Mouse (Mus musculus) adrenal gland, postnatal 4 days (tissue): ENCODE measurements around the gene Suclg2. TPM values are rescaled to one million over a fixed set of nuclear protein-coding genes. Genes with fewer than 3 reads are reported as not detected.
"Not testable (repeated sequence)": the region's sequence is repeated elsewhere in the genome, so short reads cannot be mapped to it uniquely, and the experiment has no call there.

ENCODE experiments used
- DNase-seq, 2 experiments: peaks; one replicate each; pipeline ENCODE4 v3.0.0; 2021 to 2022; ENCODE audit warnings: low spot score in 2 of 2, mixed read lengths in 2 of 2
- total RNA-seq, 2 experiments: library from RNA; stranded (reverse); gene quantifications; 2 replicates each; pipeline ENCODE4 v1.2.3; 2021

Suclg2 gene
- total RNA-seq, 2 experiments from 2014 or later, result 130 to 135 TPM

GRCm38 (mm10) chr6:95635411-95635810 lies 83.2 kb downstream of the Suclg2 start:
- no peak for DNase-seq

- no peak for DNase-seq
These were observed 89.5 kb downstream of the Suclg2 start for GRCm38 (mm10) chr6:95629071-95629470.

- no peak for DNase-seq
These were observed 96.8 kb downstream of the Suclg2 start for GRCm38 (mm10) chr6:95621821-95622220.

- DNase-seq, result no peak
These were observed 97.8 kb downstream of the Suclg2 start for GRCm38 (mm10) chr6:95620804-95621203.

- no peak for DNase-seq
These were observed 98.8 kb downstream of the Suclg2 start for GRCm38 (mm10) chr6:95619817-95620216.

GRCm38 (mm10) chr6:95618434-95618833 lies 100.2 kb downstream of the Suclg2 start:
- no peak for DNase-seq

GRCm38 (mm10) chr6:95613228-95613627 lies 105.4 kb downstream of the Suclg2 start:
- no peak for DNase-seq

GRCm38 (mm10) chr6:95612412-95613022 lies 106.1 kb downstream of the Suclg2 start:
- no peak for DNase-seq

GRCm38 (mm10) chr6:95611059-95611458 lies 107.5 kb downstream of the Suclg2 start:
- DNase-seq, result no peak

- DNase-seq, result no peak
These were observed 110.5 kb downstream of the Suclg2 start for GRCm38 (mm10) chr6:95608123-95608522.

- DNase-seq, result not testable (repeated sequence)
These were observed 117.9 kb downstream of the Suclg2 start for GRCm38 (mm10) chr6:95600731-95601130.

- DNase-seq, result no peak
These were observed 121.5 kb downstream of the Suclg2 start for GRCm38 (mm10) chr6:95596766-95597750.

GRCm38 (mm10) chr6:95595852-95596251 lies 122.7 kb downstream of the Suclg2 start:
- DNase-seq, result no peak

GRCm38 (mm10) chr6:95594239-95594638 lies 124.4 kb downstream of the Suclg2 start:
- no peak for DNase-seq

- DNase-seq, result no peak
These were observed 126.2 kb downstream of the Suclg2 start for GRCm38 (mm10) chr6:95592396-95592795.

- no peak for DNase-seq
These were observed 128.1 kb downstream of the Suclg2 start for GRCm38 (mm10) chr6:95590463-95590862.

- no peak for DNase-seq
These were observed 131.3 kb downstream of the Suclg2 start for GRCm38 (mm10) chr6:95587108-95587796.

GRCm38 (mm10) chr6:95581893-95582292 lies 136.7 kb downstream of the Suclg2 start:
- no peak for DNase-seq

- no peak for DNase-seq
These were observed 138.8 kb downstream of the Suclg2 start for GRCm38 (mm10) chr6:95579792-95580191.

- DNase-seq, result no peak
These were observed 143.1 kb downstream of the Suclg2 start for GRCm38 (mm10) chr6:95575531-95575930.

GRCm38 (mm10) chr6:95574867-95575266 lies 143.7 kb downstream of the Suclg2 start:
- no peak for DNase-seq

- no peak for DNase-seq
These were observed 144.2 kb downstream of the Suclg2 start for GRCm38 (mm10) chr6:95574389-95574788.
